ENCODE assay signal across 11 mouse cellular contexts in the genomic region with DNA sequence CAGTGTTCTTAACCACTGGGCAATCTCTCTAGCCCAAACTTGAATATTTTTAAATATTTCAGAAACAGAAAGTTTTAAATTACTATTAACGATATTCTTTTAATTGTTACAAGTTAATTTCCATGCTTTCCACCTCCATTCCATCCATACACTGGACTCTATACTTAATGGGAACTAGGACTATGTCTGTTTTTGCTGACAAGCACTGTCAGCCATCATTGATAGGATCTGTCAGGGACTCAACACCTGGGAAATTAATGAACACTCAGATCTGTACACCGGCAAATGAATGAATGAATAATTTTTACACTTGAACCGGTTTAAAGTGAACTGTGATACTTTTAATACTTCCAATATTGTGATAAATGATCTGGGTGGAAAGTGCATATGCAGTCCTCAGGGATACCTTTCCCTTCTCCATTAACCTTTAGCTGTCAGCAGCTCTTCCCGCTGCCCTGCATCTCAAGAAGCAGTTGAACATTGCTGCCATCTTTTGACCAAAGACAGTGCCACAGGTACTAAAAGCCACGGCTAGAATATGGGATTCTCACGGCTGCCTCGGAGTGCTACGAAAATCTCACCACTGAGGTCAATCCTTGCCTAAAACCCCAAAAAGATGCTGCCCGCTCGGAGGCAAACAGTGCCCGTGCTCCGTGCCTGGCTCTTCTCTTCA.
DNase-seq lines count a peak whose midpoint lies in the region; ATAC-seq and TF ChIP-seq lines count a peak whose summit lies in the region.
"Had no signal": no experiment of that assay in that cellular context is flagged by ENCODE, and none has a peak within 500 bp of the region (broad histone marks: within the 10 kb centered on the region; RNA-seq: fewer than 3 reads in every experiment).

No protein-coding gene starts in this region.

- no peaks in the 10 kb centered on the region for H3K27me3 ChIP-seq in thymus, adult 2 months (ENCODE audit: control insufficient read depth, insufficient read depth, low read length)
- H3K27me3 ChIP-seq in forebrain, embryonic 14.5 days (replicated peaks; ENCODE audit: control insufficient read depth, insufficient read depth, low read length), result no peaks in the 10 kb centered on the region
- no peaks in the 10 kb centered on the region for H3K27me3 ChIP-seq in midbrain, postnatal 0 days (ENCODE audit: insufficient read depth, low read length)
- H3K27me3 ChIP-seq: stomach, embryonic 15.5 days had no signal

- DNase-seq in adrenal gland, adult (ENCODE audit: inconsistent age in 2 of 2, low spot score in 1 of 2), result peak; percentile 18 to 69
- DNase-seq in adrenal gland, postnatal 4 days (ENCODE audit: low spot score in 2 of 2), result no peak
- peak; percentile 22 for DNase-seq in thymus, adult 2 months
- no peak for DNase-seq in thymus, postnatal 10 days (ENCODE audit: low spot score in 2 of 2)
- DNase-seq in forebrain, embryonic 14.5 days (ENCODE audit: low spot score), result peak; percentile 73
- DNase-seq in layer of hippocampus, adult 9-11 months, result peak; percentile 16
- peak; percentile 87 for DNase-seq in midbrain, postnatal 0 days (ENCODE audit: low spot score)

- no peaks in the 10 kb centered on the region for H3K9me3 ChIP-seq in forebrain, embryonic 14.5 days (replicated peaks; ENCODE audit: control insufficient read depth, low read length)
- no peaks in the 10 kb centered on the region for H3K9me3 ChIP-seq in midbrain, postnatal 0 days (ENCODE audit: low read length)
- H3K9me3 ChIP-seq: embryonic facial prominence, embryonic 15.5 days; limb, embryonic 12.5 days; stomach, embryonic 15.5 days had no signal

- no peaks in the 10 kb centered on the region for H3K36me3 ChIP-seq in thymus, adult 2 months (ENCODE audit: control insufficient read depth, insufficient read depth, low read length)
- no peaks in the 10 kb centered on the region for H3K36me3 ChIP-seq in forebrain, embryonic 14.5 days (ENCODE audit: control insufficient read depth, insufficient read depth, low read length)
- H3K36me3 ChIP-seq in midbrain, postnatal 0 days (ENCODE audit: insufficient read depth, low read length), result no peaks in the 10 kb centered on the region
- H3K36me3 ChIP-seq: embryonic facial prominence, embryonic 15.5 days; limb, embryonic 12.5 days; stomach, embryonic 15.5 days had no signal

- H3K4me3 ChIP-seq in thymus, adult 2 months (ENCODE audit: control insufficient read depth, insufficient read depth, low read length), result no peak overlapping the region
- no peak overlapping the region for H3K4me3 ChIP-seq in forebrain, embryonic 14.5 days (ENCODE audit: low read depth, low read length)
- H3K4me3 ChIP-seq in midbrain, postnatal 0 days (ENCODE audit: low read depth, low read length), result no peak overlapping the region
- H3K4me3 ChIP-seq: embryonic facial prominence, embryonic 15.5 days; limb, embryonic 12.5 days; stomach, embryonic 15.5 days had no signal

- 0 out of 2 replicates have a peak, but pooled peaks have one; percentile 62 for ATAC-seq in forebrain, embryonic 14.5 days
- peak; percentile 63; the same call in 1 of the 2 replicates for ATAC-seq in midbrain, postnatal 0 days (ENCODE audit: low FRiP score)
- no peak for ATAC-seq in activated CD4-positive, CD25-positive, alpha-beta regulatory T cell, adult 4 months

- no peak overlapping the region for H3K4me2 ChIP-seq in forebrain, embryonic 14.5 days (ENCODE audit: low read length)
- H3K4me2 ChIP-seq in midbrain, postnatal 0 days (ENCODE audit: low read depth, low read length, poor library complexity, severe bottlenecking), result no peak overlapping the region
- H3K4me2 ChIP-seq: embryonic facial prominence, embryonic 15.5 days; limb, embryonic 12.5 days; stomach, embryonic 15.5 days had no signal

- H3K27ac ChIP-seq in thymus, adult 2 months (ENCODE audit: control insufficient read depth, insufficient read depth, low read length), result no peak overlapping the region
- H3K27ac ChIP-seq in forebrain, embryonic 14.5 days (ENCODE audit: low read depth, low read length), result no peak overlapping the region
- no peak overlapping the region for H3K27ac ChIP-seq in midbrain, postnatal 0 days (ENCODE audit: low read depth, low read length)
- H3K27ac ChIP-seq: embryonic facial prominence, embryonic 15.5 days; limb, embryonic 12.5 days; stomach, embryonic 15.5 days had no signal

- H3K4me1 ChIP-seq in thymus, adult 2 months (replicated peaks; ENCODE audit: control insufficient read depth, insufficient read depth, low read length), result no peaks in the 10 kb centered on the region
- H3K4me1 ChIP-seq in forebrain, embryonic 14.5 days (ENCODE audit: control insufficient read depth, insufficient read depth, low read length), result no peaks in the 10 kb centered on the region
- no peaks in the 10 kb centered on the region for H3K4me1 ChIP-seq in midbrain, postnatal 0 days (ENCODE audit: insufficient read depth, low read length)
- H3K4me1 ChIP-seq: stomach, embryonic 15.5 days had no signal

- whole genome bisulfite sequencing in thymus, adult 2 months, result 52% methylated on average over 12 of the region's 12 CpGs
- 50% methylated on average over 12 of the region's 12 CpGs for WGBS in forebrain, embryonic 14.5 days
- WGBS in midbrain, postnatal 0 days, result 47% methylated on average over 12 of the region's 12 CpGs

- no peak for TF ChIP-seq POLR2A in thymus, adult 2 months (IDR thresholded peaks at IDR 0.05; ENCODE audit: control insufficient read depth, extremely low read depth, insufficient read depth, low read length, poor library complexity)

- no peak overlapping the region for H3K9ac ChIP-seq in forebrain, embryonic 14.5 days (ENCODE audit: low read length)
- no peak overlapping the region for H3K9ac ChIP-seq in midbrain, postnatal 0 days (replicated peaks; ENCODE audit: low read length, poor library complexity, severe bottlenecking)
- H3K9ac ChIP-seq: embryonic facial prominence, embryonic 15.5 days; limb, embryonic 12.5 days; stomach, embryonic 15.5 days had no signal

- TF ChIP-seq CTCF in thymus, adult 2 months (IDR thresholded peaks at IDR 0.05; ENCODE audit: borderline replicate concordance, control insufficient read depth, extremely low read depth, insufficient read depth, low read length, poor library complexity), result no peak
- TF ChIP-seq CTCF in midbrain, postnatal 0 days (IDR thresholded peaks at IDR 0.05), result peak; percentile 97

Comparison
In these comparisons a context has a peak if more than half of its experiments do, and no peak if none do; other contexts are left out.
1. DNase-seq: peak in adrenal gland, adult (2 of 2), thymus, adult 2 months (single experiment), forebrain, embryonic 14.5 days (single experiment), layer of hippocampus, adult 9-11 months (single experiment) and midbrain, postnatal 0 days (single experiment); none in adrenal gland, postnatal 4 days (0 of 2) and thymus, postnatal 10 days (0 of 2).